Mouse (Mus musculus) myocyte (in vitro differentiated cells): Measurements from ENCODE around the gene Tpra1.

ENCODE experiments used
- CEBPB ChIP-seq: IDR thresholded peaks from 2 replicates; pipeline ENCODE4 v1.6.1; 2011; ENCODE audit warnings: mild to moderate bottlenecking, moderate library complexity; ENCODE audit not compliant: poor library complexity, insufficient read depth, severe bottlenecking
- E2F4 ChIP-seq: IDR thresholded peaks from one replicate; pipeline ENCODE4 v1.6.1; 2011; ENCODE audit warnings: mild to moderate bottlenecking, control low read depth, moderate library complexity; ENCODE audit not compliant: insufficient read depth
- MAX ChIP-seq: IDR thresholded peaks from one replicate; pipeline ENCODE4 v1.6.1; 2011; ENCODE audit warnings: low read depth, mild to moderate bottlenecking, control low read depth
- MYOD1 ChIP-seq, 3 experiments: IDR thresholded peaks; one replicate each; pipeline ENCODE4 v1.6.1; 2011; ENCODE audit warnings: control low read depth in 2 of 3, low read depth in 2 of 3, mild to moderate bottlenecking in 2 of 3, moderate library complexity in 1 of 3; ENCODE audit not compliant: insufficient read length in 2 of 3, control insufficient read depth in 1 of 3
- MYOG ChIP-seq, 3 experiments: IDR thresholded peaks; one replicate each; pipeline ENCODE4 v1.6.1; 2011; ENCODE audit warnings: control low read depth in 2 of 3, low read depth in 2 of 3, mild to moderate bottlenecking in 2 of 3; ENCODE audit not compliant: insufficient read length in 2 of 3, control insufficient read depth in 1 of 3, insufficient read depth in 1 of 3
- POLR2A ChIP-seq: IDR thresholded peaks from one replicate; pipeline ENCODE4 v1.6.1; 2011; ENCODE audit warnings: low read depth, mild to moderate bottlenecking, control low read depth, moderate library complexity; ENCODE audit not compliant: insufficient read length
- POLR2AphosphoS2 ChIP-seq: IDR thresholded peaks from one replicate; pipeline ENCODE4 v1.6.1; 2011; ENCODE audit warnings: low read depth, control low read depth; ENCODE audit not compliant: insufficient read length
- REST ChIP-seq: IDR thresholded peaks from one replicate; pipeline ENCODE4 v1.6.1; 2011; ENCODE audit warnings: mild to moderate bottlenecking, control low read depth, moderate library complexity; ENCODE audit not compliant: insufficient read depth, insufficient read length
- TCF12 ChIP-seq: IDR thresholded peaks from one replicate; pipeline ENCODE4 v1.6.1; 2011; ENCODE audit warnings: mild to moderate bottlenecking, control low read depth; ENCODE audit not compliant: poor library complexity, insufficient read depth, severe bottlenecking
- TCF3 ChIP-seq: IDR thresholded peaks from one replicate; pipeline ENCODE4 v1.6.1; 2011; ENCODE audit warnings: low read depth, control low read depth; ENCODE audit not compliant: insufficient read length
- USF1 ChIP-seq: IDR thresholded peaks from one replicate; pipeline ENCODE4 v1.6.1; 2011; ENCODE audit warnings: low read depth, mild to moderate bottlenecking, control low read depth, moderate library complexity

DNA sequence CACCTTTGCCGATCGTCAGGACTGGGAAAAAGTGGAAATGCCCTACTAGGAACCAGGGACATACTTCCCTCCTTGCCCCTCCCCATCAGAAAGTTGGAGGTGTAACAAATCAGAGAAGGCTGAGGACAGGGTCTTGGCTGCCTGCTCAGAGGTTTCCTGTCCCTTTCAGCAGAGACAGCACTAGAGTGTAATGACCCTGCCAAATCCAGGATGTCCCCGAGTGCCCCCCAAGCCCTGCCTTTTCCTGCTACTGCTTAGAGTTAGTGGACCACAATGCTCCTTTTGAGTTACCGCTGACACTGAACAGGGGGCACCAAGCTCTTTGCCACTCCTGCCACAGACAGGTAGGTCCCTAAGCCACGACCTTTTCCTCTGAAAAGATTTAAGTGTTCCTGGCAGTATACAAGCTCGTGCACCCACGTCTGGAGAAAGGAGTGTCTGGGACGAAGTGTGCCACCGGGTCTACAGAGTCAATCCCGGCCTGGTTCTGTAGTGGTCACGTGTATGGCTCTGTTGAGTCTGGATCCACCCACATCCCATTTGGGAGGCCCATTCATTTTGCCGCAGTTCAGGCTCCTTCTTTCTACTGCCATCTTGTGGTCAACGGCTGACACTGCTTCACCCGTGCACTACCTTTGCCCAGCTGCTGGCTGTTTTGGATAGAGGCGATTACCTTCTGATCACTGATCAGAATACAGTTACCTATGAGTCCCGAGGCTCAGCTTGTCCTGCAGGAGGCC lies 4.5 kb downstream of the Tpra1 start:
- no peak for TF ChIP-seq TCF12
- TF ChIP-seq POLR2A: no peak
- no peak for TF ChIP-seq E2F4
- no peak for TF ChIP-seq POLR2AphosphoS2
- TF ChIP-seq USF1: peak; percentile 71
- TF ChIP-seq TCF3: no peak
- no peak for TF ChIP-seq MAX
- no peak for TF ChIP-seq REST
- no peak for TF ChIP-seq MYOG (IDR thresholded peaks at IDR 0.05; ENCODE audit: control insufficient read depth in 1 of 3, insufficient read depth in 1 of 3, insufficient read length in 2 of 3, low read depth in 2 of 3)
- no peak for TF ChIP-seq CEBPB
- no peak for TF ChIP-seq MYOD1 (IDR thresholded peaks at IDR 0.05; ENCODE audit: control insufficient read depth in 1 of 3, insufficient read length in 2 of 3, low read depth in 2 of 3)
